In the genomic region with DNA sequence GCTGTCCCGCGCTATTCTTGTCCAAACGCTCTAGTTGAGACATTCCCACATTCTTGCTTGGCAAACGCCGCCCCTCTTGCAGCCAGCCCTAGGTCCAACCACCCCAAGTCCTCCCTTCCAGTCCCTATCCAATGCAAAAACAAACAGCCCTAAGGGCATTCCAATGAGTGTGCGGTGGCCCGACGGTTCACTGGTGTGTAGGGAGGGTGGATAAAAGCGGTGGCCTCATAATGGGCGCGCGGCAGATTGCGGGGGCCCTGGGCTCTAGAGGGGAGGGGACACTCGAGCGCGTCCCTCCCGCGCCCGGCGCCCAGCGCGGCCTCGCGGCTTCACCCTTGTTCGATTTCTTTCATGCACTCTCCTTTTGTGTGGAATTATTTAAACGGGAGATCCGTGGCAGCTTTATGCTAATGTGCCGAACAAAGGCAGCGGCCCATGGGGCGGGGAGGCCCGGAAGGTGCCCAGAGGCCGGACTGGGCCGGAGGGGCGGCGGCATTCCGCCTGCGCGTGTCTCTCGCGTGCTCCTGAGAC, we compare ENCODE assay signal across 8 mouse cellular contexts. TPM values are rescaled to one million over a fixed set of nuclear protein-coding genes. Genes with fewer than 3 reads are reported as not detected.
DNase-seq lines count a peak whose midpoint lies in the region; ATAC-seq lines count a peak whose summit lies in the region.

No protein-coding gene starts in this region.

- no peak overlapping the region for H3K27ac ChIP-seq in liver, embryonic 11.5 days (ENCODE audit: low read depth, low read length)
- H3K27ac ChIP-seq in embryonic facial prominence, embryonic 12.5 days, result 0 out of 2 replicates have a peak overlapping the region, but pooled peaks have one; percentile 30

- peak; percentile 34 for DNase-seq in liver, embryonic 11.5 days (ENCODE audit: low spot score)
- no peak for DNase-seq in liver
- peak; percentile 25 for DNase-seq in induced T-regulatory cell, adult 2 months (ENCODE audit: low read depth)
- peak; percentile 80 for DNase-seq in neural tube, embryonic 10.5 days (ENCODE audit: extremely low spot score, low spot score)
- no peak for DNase-seq in T-cell, adult 2 months (ENCODE audit: low spot score)
- no peak for DNase-seq in thymus, postnatal 25 days
- no peak for DNase-seq in thymus, postnatal 14 days

- ATAC-seq in liver, embryonic 11.5 days (replicated peaks; ENCODE audit: low FRiP score), result no peak
- 0 out of 2 replicates have a peak, but pooled peaks have one; percentile 26 for ATAC-seq in embryonic facial prominence, embryonic 12.5 days (ENCODE audit: insufficient number of reproducible peaks, insufficient read depth, low FRiP score, low TSS enrichment)

- H3K9me3 ChIP-seq in liver, embryonic 11.5 days (ENCODE audit: control insufficient read depth, low read length), result no peaks in the 10 kb centered on the region
- H3K9me3 ChIP-seq in embryonic facial prominence, embryonic 12.5 days, result no peaks in the 10 kb centered on the region

- H3K36me3 ChIP-seq in liver, embryonic 11.5 days (ENCODE audit: control insufficient read depth, insufficient read depth, low read length), result no peaks in the 10 kb centered on the region
- H3K36me3 ChIP-seq in embryonic facial prominence, embryonic 12.5 days, result no peaks in the 10 kb centered on the region

- H3K4me2 ChIP-seq in liver, embryonic 11.5 days, result peak overlapping the region; percentile 54
- H3K4me2 ChIP-seq in embryonic facial prominence, embryonic 12.5 days (replicated peaks), result peak overlapping the region; percentile 48

- no peak overlapping the region for H3K9ac ChIP-seq in liver, embryonic 11.5 days (ENCODE audit: low read depth, low read length)
- H3K9ac ChIP-seq in embryonic facial prominence, embryonic 12.5 days, result peak overlapping the region; percentile 48; the same call in 1 of the 2 replicates

- H3K27me3 ChIP-seq in liver, embryonic 11.5 days (replicated peaks; ENCODE audit: control insufficient read depth, insufficient read depth, low read length), result peaks cover 79% of the 10 kb centered on the region
- H3K27me3 ChIP-seq in embryonic facial prominence, embryonic 12.5 days, result peaks cover 73% of the 10 kb centered on the region

- H3K4me1 ChIP-seq in liver, embryonic 11.5 days (replicated peaks; ENCODE audit: control insufficient read depth, insufficient read depth, low read length), result peaks cover 22% of the 10 kb centered on the region
- peaks cover 26% of the 10 kb centered on the region for H3K4me1 ChIP-seq in embryonic facial prominence, embryonic 12.5 days

- peak overlapping the region; percentile 32 for H3K4me3 ChIP-seq in liver, embryonic 11.5 days (ENCODE audit: low read depth, low read length)
- peak overlapping the region; percentile 23 for H3K4me3 ChIP-seq in embryonic facial prominence, embryonic 12.5 days

- WGBS in liver, embryonic 11.5 days, result 3% methylated on average over 40 of the region's 40 CpGs
- WGBS in embryonic facial prominence, embryonic 12.5 days, result under 1% methylated on average over 40 of the region's 40 CpGs

RNA-seq across cellular contexts. Expression of gene Insm1, which starts 3.5 kb away (rescaled TPM):
- polyA plus RNA-seq in liver, embryonic 11.5 days (2014; fragmentation: Nextera tagmentation; extraction: Ambion mirVana), result not detected in 2 replicates
- polyA plus RNA-seq in embryonic facial prominence, embryonic 12.5 days (2016; fragmentation: Nextera tagmentation; extraction: Ambion mirVana), result 2.0 and 2.2 TPM in 2 replicates

Comparison
In these comparisons a context has a peak if more than half of its experiments do, and no peak if none do; other contexts are left out.
1. DNase-seq: peak in liver, embryonic 11.5 days (single experiment), induced T-regulatory cell, adult 2 months (single experiment) and neural tube, embryonic 10.5 days (single experiment); none in liver (single experiment), T-cell, adult 2 months (single experiment), thymus, postnatal 25 days (single experiment) and thymus, postnatal 14 days (single experiment).